Mouse (Mus musculus) embryonic fibroblast, embryonic 13.5 days (primary cell): ENCODE measurements at regions not wholly inside any gene's neighbourhood (a gene's known extent, or its start where the extent isn't known, plus 50 kb on each side); places are given as distances from the start of the nearest gene placed in this dataset.

Source experiments
- H3K27ac ChIP-seq: 2 replicates; pipeline ENCODE4 v1.5.1; 2012; ENCODE audit warnings: low read length, control low read depth, inconsistent platforms; ENCODE audit not compliant: insufficient read depth
- H3K4me1 ChIP-seq: 2 replicates; pipeline ENCODE4 v1.6.1; 2011; ENCODE audit warnings: low read length; ENCODE audit not compliant: control insufficient read depth, insufficient read depth
- H3K4me3 ChIP-seq: 2 replicates; pipeline ENCODE4 v1.5.1; 2011; ENCODE audit warnings: mild to moderate bottlenecking, control low read depth, low read length; ENCODE audit not compliant: insufficient read depth
- CTCF ChIP-seq: IDR thresholded peaks from 2 replicates; pipeline ENCODE4 v1.5.1; 2011; ENCODE audit warnings: mild to moderate bottlenecking, control low read depth, low read length, moderate library complexity, borderline replicate concordance; ENCODE audit not compliant: insufficient read depth
- POLR2A ChIP-seq: IDR thresholded peaks from 2 replicates; pipeline ENCODE4 v1.6.1; 2011; ENCODE audit warnings: low read depth, mild to moderate bottlenecking, control low read depth, low read length, moderate library complexity

DNA sequence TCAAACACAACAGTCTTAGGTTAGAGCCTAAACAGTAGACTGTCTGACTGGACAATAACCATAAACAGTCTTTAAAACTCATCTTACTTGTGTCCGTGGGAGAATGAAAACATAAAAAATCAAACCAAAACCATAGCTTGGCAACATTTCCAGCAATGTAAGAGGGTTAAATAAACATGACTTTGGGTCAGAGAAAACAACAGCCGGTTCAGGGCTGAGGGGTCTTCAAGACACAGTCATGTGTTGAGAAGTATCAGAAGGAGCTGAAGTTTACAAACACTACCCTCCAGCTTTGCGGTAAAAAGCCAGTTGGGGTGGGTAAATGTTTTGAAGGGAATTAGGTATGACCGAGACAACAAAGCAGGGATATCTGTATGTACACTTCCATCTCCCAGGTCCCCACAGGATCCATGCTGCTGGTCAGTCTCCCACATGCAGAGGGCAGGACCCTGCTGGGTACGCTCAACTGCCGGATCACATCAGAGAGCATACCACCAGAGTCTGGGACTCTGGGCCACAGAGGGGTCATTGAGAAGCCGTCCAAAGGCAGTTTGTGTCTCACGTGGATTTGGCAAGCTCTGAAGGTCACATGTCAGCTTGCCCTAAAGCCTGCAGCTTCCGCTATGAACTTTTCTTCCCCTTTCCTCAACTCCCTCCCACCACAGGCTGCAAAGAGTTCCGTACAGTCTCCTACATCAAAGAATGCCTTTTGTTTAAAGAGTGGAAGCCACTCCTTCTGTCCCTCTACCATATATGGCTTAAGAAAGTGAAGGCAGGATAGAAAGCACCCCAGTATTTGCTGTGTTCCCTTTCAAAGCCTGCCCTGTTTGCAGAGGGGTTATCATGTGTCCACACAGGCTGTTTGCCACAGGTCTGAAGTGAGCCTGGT is 103.9 kb upstream of the Thbs1 start:
- Histone ChIP-seq H3K4me3 (no peak overlapping the region), H3K4me1 (peaks cover 7% of the 10 kb centered on the region; the same call in 1 of the 2 replicates), H3K27ac (peak overlapping the region; percentile 8)
- TF ChIP-seq CTCF: no peak
- TF ChIP-seq POLR2A: no peak

DNA sequence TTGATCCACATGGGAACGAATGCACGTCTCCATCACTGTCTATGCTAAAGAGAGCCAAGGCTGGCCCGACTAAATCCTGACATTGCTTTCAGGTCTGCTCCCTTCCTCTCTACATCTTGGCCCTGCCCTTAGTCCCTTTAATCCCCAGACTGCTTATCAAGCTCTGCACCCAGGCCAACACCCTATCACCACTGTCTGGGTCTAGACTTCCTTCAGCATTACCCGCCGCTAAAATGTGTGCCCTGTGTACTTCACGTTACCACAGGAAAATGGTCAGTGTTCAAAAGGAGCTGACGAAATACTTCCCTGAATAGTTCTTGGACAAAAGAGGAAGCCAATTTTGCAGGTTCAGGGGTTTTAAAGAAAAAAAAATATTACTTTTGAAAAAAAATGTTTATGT is 100.0 kb upstream of the Thbs1 start:
- Histone ChIP-seq H3K4me3 (no peak overlapping the region), H3K4me1 (peaks cover 4% of the 10 kb centered on the region; the same call in 1 of the 2 replicates), H3K27ac (peak overlapping the region; percentile 59; the same call in 1 of the 2 replicates)
- TF ChIP-seq CTCF (no peak), POLR2A (no peak)

DNA sequence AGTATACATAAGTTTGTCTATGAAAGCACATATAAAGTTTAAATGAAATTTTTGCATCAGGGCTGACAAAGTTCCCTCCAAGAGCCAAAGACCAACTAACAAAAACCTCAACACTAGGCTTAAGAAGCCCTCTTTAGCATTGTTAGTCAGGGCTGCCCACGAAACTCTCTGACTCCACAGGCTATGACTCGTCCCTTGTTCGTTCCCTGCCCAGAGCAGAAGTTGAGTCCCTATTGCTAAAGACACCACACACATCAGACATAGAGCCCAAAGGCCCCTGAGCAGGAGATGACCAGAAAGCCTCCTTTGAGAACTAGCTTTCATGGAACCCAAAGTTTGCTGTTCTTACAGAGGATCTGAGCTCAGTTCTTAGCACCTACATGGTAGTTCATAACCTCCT is 99.5 kb upstream of the Thbs1 start:
- H3K4me3 ChIP-seq: no peak overlapping the region
- peaks cover 4% of the 10 kb centered on the region; the same call in 1 of the 2 replicates for H3K4me1 ChIP-seq
- H3K27ac ChIP-seq: peak overlapping the region; percentile 62; the same call in 1 of the 2 replicates
- TF ChIP-seq CTCF (no peak), POLR2A (no peak)

DNA sequence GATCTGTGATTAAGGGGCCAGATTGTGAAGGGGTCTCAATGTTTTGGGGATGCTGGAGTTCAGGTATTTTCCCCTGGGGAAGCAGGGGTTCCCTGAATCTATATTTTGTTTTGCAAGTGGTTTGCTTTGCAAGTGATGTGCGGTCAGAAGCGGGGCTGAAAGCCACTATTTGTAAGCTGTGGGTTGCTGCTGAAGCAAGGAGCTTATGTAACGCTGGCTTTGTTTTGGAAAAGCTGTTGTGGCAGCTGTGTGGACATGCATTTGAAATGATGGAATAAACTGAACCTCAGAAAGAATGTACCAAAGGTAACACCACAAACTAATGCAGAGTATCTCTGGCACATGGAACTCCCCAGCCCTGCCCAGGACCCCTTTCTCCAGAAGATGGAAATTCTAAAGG is 98.5 kb upstream of the Thbs1 start:
- H3K4me3 ChIP-seq: no peak overlapping the region
- TF ChIP-seq POLR2A (no peak), CTCF (no peak)
- H3K4me1 ChIP-seq: peaks cover 4% of the 10 kb centered on the region; the same call in 1 of the 2 replicates
- no peak overlapping the region for H3K27ac ChIP-seq

DNA sequence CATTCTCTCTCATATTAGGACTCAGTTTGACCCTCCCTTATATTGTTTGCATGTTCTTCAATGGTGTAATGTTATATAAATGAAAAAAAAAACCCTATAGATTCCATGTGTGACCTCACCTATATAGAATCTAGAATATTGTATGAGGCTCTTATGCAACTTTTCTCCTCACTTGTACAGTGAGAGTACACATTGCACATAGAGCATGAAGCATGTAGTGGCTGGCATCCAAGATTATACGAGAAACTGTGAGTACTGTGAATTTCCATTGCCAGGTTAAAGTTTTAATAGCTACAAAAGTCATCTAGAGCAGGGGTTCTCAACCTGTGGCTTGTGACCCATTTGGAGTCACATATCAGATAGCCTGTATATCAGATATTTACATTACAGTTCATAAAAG is 96.5 kb upstream of the Thbs1 start:
- H3K4me1 ChIP-seq: peaks cover 4% of the 10 kb centered on the region; the same call in 1 of the 2 replicates
- H3K27ac ChIP-seq: no peak overlapping the region
- TF ChIP-seq CTCF: no peak
- TF ChIP-seq POLR2A: no peak
- no peak overlapping the region for H3K4me3 ChIP-seq

DNA sequence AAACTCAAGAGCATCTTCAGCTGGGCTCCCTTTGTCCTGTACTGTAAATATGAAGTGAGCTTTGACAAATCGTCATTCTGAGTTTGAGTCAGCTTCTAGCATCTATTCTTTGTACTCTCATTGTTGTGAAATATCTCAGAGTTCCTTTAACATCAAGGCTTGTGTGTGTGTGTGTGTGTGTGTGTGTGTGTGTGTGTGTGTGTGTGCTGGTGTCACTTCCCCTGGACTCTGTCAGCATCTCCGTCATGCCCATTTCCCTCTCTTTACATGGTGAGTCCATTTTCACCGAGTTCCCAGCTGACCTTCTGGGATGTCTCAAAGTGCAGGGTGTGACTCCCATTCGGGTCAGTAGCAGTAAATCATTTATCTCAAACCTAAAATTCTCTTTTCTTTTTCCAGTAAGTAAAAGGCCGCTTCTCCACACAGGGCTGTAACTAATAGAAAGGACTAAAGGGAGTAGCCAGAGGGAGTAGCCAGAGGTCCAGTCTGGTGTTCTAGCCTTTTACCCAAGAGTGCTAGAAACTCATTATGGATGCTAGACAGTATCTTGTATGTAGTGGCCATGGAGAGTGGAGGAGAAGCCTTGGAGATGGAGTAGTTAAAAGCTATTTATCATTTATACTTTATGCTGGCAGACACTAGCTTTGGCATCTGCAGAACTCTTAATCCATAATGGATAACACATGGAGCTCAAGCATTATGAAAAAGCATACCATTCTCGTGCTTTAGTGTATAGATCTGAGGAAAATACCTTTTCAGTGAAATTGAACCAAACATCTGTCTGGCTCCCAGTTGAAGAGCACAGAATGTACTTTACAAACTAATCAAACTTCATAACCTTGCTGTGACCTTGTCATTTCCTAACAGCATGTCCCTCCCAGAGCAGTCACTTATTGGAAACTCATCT is 85.6 kb upstream of the Thbs1 start:
- H3K27ac ChIP-seq: peak overlapping the region; percentile 72
- 0 out of 2 replicates have a peak, but pooled peaks cover 3% of the 10 kb centered on the region for H3K4me1 ChIP-seq
- no peak for TF ChIP-seq CTCF
- TF ChIP-seq POLR2A: no peak
- H3K4me3 ChIP-seq: no peak overlapping the region

DNA sequence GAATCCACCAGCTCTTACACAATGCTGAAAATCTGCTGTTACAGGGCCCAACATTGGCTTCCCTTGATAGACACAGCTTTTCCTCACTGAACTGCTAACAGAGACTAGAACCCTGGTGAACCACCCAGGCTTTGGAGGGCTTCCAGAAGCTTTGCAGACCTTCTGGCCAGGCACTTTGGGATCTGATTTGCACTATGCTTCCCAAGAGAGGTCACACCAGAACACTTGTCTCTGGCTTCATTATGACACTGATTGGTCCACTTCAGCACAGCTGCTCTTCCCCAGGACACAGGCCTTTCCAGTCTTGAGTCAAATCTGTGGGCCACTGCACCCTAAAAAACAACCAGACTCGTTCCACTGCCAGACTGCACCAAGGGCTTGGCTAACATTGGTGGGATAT is 82.8 kb upstream of the Thbs1 start:
- TF ChIP-seq CTCF (no peak), POLR2A (no peak)
- Histone ChIP-seq H3K4me3 (no peak overlapping the region), H3K27ac (peak overlapping the region; percentile 78), H3K4me1 (0 out of 2 replicates have a peak, but pooled peaks cover 3% of the 10 kb centered on the region)

DNA sequence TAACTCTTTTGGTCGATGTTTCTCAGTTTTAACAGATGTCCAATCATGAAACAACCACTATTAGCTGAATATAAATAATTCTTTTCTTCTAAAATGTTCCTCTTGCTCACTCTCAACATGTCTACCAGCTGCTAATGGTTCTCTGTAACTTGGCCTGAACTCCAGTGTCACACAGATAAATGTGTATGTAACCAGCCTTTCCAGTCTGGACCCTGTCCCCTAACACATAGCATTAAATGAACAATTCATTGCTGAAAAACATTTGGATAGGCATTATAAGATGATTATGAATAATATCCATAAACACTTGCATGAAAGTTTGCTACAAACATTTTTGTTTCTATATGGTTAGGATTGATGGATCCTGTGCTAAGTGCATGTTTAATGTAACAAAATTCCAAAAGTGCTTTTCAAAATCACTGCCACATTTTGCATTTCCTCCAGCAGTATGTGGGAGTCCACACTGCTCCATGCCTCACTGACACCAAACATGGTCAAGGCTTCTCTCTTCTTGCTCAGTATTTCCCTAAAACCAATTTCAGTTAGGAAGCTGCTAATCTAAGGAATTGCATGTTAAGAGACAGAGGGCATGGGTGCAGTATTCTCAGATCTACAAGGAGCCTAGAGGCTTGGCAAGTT is 82.1 kb upstream of the Thbs1 start:
- peak overlapping the region; percentile 93 for H3K27ac ChIP-seq
- no peak overlapping the region for H3K4me3 ChIP-seq
- TF ChIP-seq CTCF: no peak
- TF ChIP-seq POLR2A: no peak
- 0 out of 2 replicates have a peak, but pooled peaks cover 3% of the 10 kb centered on the region for H3K4me1 ChIP-seq

DNA sequence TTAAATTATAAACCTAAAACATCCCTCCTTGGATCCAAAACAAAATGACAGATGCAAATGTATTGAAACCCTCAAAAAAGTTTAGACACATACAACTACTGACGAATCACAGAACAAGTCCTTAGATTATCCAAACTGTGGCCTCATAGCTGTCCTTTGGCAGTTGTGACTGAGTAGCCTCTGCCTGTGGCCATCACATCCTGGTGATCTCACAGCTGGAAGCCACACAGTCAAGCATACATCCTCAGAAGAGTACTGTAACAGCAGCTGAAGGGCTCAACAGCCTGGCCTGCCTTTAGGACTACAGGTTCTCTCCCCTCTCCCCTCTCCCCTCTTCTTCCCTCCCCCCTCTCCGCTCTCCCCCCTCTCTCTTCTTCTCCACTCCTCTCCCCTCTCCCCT is 80.0 kb upstream of the Thbs1 start:
- H3K4me3 ChIP-seq: no peak overlapping the region
- TF ChIP-seq POLR2A: no peak
- no peak for TF ChIP-seq CTCF
- H3K27ac ChIP-seq: no peak overlapping the region
- H3K4me1 ChIP-seq: 0 out of 2 replicates have a peak, but pooled peaks cover 6% of the 10 kb centered on the region
